Mouse (Mus musculus): ENCODE results near the gene Msmb. TPM values are rescaled to one million over a fixed set of nuclear protein-coding genes. Genes with fewer than 3 reads are reported as not detected.
"Not testable (repeated sequence)": the region's sequence is repeated elsewhere in the genome, so short reads cannot be mapped to it uniquely, and the experiment has no call there.

Msmb gene
- polyA plus RNA-seq, 1 experiment: not detected

DNA sequence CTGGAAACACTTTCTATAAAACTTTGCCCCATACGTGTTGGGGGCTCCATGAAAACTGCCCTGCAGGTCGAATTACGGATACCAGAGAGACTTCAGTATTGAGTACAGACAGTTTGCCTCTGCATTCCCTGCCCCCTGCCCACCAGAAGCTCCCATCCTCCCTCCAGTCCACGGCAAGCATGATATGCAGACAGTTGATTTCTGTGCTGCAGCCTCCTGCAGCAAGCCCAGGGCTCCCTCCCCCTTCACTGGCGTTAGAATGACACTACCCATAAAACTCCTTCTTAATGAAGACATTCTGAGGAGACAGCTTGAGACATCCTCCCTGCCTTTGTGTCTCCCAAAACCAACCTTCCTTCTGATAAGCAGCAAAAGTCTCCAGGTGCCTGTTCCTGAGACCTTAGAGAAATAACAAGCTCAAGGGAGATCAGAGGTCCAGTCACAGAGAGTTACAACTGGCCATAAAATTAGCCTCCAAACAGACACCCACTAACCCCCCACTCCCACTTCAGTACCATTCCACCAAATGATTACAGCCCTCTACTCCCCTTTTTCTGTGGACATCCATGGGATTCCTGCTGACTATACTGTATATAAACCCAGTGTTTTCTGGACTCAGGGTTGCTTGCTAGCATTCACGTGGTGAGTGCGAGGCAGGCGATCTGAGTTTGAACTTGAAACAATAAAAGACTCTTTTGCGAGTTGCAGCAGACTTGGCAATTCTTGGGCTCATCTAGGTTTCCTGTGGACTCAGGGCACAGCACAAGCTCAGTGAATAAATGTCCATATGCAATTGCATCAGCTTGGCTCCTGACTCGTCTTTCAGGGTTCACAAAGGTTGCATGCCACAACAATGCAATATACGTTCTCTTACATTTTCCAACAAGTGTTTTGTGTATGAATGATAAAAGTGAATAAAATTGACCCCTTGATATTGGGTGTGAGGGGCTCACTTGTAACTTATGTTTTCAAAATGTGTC is 20.6 kb upstream of the Msmb start:
- H3K27ac ChIP-seq (ENCODE audit: insufficient read depth, low read length): no peak overlapping the region
- TF ChIP-seq CTCF (IDR thresholded peaks at IDR 0.05; ENCODE audit: borderline replicate concordance, insufficient read depth, low read length): no peak
- no peak for TF ChIP-seq POLR2A (IDR thresholded peaks at IDR 0.05; ENCODE audit: low read depth, low read length)

DNA sequence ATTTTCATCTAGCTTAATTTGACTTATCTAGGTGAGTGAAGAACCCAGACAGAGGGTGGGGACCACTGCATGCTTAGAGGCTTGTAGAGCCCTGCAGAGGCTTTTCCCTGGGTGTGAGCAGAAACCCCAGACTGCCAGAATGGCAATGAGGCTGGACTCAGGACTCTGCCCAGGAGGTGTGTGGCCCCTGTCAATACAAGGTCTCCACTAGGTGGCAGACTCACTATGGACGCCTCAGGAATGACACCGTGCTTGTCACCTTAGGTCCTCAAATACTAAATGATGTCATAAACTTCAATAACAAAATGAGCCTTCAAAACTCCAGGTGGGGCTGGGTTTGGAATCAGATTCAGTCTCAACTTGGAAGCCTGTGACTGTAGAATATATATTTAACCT is 19.9 kb upstream of the Msmb start:
- Histone ChIP-seq H3K4me3 (ENCODE audit: insufficient read depth, low read length) (no peak overlapping the region), H3K27ac (ENCODE audit: insufficient read depth, low read length) (no peak overlapping the region), H3K4me1 (ENCODE audit: control insufficient read depth, insufficient read depth, low read length) (no peaks in the 10 kb centered on the region)
- TF ChIP-seq POLR2A (IDR thresholded peaks at IDR 0.05; ENCODE audit: low read depth, low read length) (no peak), CTCF (IDR thresholded peaks at IDR 0.05; ENCODE audit: borderline replicate concordance, insufficient read depth, low read length) (peak; percentile 30; the same call in 1 of the 2 replicates)

More for the DNA sequence above, 20.6 kb upstream of the Msmb start:
- Histone ChIP-seq H3K4me1 (ENCODE audit: control insufficient read depth, insufficient read depth, low read length) (no peaks in the 10 kb centered on the region), H3K4me3 (ENCODE audit: insufficient read depth, low read length) (no peak overlapping the region)

DNA sequence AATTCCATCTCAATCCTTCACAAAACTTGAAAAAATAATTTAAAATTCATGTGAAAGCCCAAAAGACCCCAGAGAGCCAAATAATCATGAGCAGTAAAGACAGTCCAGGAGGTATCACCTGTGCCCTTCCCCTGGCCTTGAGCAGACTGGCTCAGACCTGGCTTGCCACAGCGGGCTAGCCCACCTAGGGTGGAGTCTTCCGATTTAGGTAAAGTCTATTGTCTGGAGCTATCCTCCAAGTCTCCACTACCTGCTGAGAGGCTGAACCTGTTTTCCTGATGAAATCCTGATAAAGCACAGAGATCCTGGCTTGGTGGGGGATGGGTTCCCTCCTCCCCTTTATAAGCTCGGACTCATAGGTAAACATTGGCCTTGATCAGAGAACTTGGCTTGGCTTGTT is 17.6 kb upstream of the Msmb start:
- TF ChIP-seq POLR2A (IDR thresholded peaks at IDR 0.05; ENCODE audit: low read depth, low read length): no peak
- TF ChIP-seq CTCF (IDR thresholded peaks at IDR 0.05; ENCODE audit: borderline replicate concordance, insufficient read depth, low read length): no peak

DNA sequence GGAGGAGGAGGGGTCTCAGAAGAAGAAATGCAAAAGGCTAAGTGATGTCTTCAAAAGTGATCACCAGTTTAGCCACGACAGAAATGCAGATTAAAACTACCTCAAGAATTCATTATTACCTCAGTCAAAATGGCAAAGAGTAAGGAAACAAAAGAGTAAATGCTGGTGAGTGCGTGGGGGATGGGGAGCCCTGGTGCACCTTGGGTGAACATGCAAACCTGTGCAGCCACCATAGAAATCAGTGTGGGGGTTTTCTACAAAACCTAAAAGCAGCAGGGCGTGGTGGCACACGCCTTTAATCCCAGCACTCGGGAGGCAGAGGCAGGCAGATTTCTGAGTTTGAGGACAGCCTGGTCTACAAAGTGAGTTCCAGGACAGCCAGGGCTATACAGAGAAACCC is 16.6 kb upstream of the Msmb start:
- H3K27ac ChIP-seq (ENCODE audit: insufficient read depth, low read length); H3K4me1 ChIP-seq (ENCODE audit: control insufficient read depth, insufficient read depth, low read length): not testable (repeated sequence)

More for the DNA sequence above, 17.6 kb upstream of the Msmb start:
- Histone ChIP-seq H3K4me3 (ENCODE audit: insufficient read depth, low read length) (no peak overlapping the region), H3K27ac (ENCODE audit: insufficient read depth, low read length) (no peak overlapping the region), H3K4me1 (ENCODE audit: control insufficient read depth, insufficient read depth, low read length) (no peaks in the 10 kb centered on the region)

DNA sequence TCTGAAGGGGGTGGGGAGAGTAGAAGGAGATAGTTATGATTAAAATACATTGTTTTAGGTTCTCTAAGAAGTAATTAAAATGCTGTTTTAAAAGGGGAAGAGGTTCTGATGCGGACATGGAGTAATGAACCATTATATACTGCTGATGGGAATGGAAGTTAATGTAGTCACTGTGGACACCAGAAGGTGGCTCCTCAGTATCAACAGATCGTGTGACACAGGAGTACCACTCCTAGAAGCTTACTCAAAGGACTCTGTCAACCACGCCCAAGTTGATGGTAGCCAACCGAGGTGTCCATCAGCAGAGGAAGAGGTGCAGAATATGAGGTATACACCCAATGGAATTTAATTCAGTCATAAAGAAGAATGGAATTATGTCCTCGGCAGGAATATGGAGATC is 13.4 kb upstream of the Msmb start:
- H3K4me1 ChIP-seq (ENCODE audit: control insufficient read depth, insufficient read depth, low read length): no peaks in the 10 kb centered on the region
- TF ChIP-seq CTCF (IDR thresholded peaks at IDR 0.05; ENCODE audit: borderline replicate concordance, insufficient read depth, low read length) (no peak), POLR2A (IDR thresholded peaks at IDR 0.05; ENCODE audit: low read depth, low read length) (no peak)
- H3K4me3 ChIP-seq (ENCODE audit: insufficient read depth, low read length): no peak overlapping the region
- H3K27ac ChIP-seq (ENCODE audit: insufficient read depth, low read length): no peak overlapping the region

More for the DNA sequence above, 16.6 kb upstream of the Msmb start:
- not testable (repeated sequence) for H3K4me3 ChIP-seq (ENCODE audit: insufficient read depth, low read length)

DNA sequence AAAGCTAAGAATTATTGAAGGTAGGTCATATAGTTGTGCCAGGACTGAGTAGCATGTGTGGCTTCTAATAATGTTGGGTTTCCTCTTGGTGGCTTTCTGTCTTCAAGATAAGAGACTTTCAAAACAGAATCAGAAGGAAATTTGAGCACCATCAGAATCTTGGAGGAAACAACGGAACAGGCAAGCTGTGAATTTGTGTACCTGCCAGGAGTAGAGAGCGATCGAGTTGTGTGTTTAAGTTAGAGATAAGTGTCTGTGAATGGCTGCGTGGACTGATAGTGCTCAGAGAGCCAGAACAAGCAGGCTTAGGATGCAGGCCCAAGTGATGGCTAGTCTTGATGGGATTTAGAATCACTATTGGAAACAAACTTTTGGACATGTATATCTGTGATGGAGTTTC is 10.0 kb upstream of the Msmb start:
- TF ChIP-seq CTCF (IDR thresholded peaks at IDR 0.05; ENCODE audit: borderline replicate concordance, insufficient read depth, low read length) (no peak), POLR2A (IDR thresholded peaks at IDR 0.05; ENCODE audit: low read depth, low read length) (no peak)
- Histone ChIP-seq H3K27ac (ENCODE audit: insufficient read depth, low read length) (no peak overlapping the region), H3K4me1 (ENCODE audit: control insufficient read depth, insufficient read depth, low read length) (no peaks in the 10 kb centered on the region), H3K4me3 (ENCODE audit: insufficient read depth, low read length) (no peak overlapping the region)

DNA sequence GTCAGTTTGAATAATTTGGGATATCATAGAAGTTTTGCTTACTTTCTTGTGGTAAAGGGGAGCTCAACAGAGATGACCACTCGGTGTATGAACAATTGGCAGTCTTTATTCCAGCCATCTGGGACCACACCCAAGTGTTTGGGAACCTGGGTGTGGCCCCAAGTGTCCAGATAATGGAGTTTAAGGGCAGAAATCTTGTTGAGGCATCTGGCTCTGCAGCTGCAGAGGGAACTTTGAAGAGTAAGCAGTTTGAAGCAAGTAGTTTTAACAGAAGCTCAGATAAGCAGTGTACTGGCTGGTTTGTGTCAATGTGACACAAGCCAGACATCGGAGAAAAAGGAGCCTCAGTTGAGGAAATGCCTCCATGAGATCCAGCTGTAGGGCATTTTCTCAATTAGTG is 7.5 kb upstream of the Msmb start:
- Histone ChIP-seq H3K4me3 (ENCODE audit: insufficient read depth, low read length) (no peak overlapping the region), H3K27ac (ENCODE audit: insufficient read depth, low read length) (no peak overlapping the region), H3K4me1 (ENCODE audit: control insufficient read depth, insufficient read depth, low read length) (no peaks in the 10 kb centered on the region)
- TF ChIP-seq POLR2A (IDR thresholded peaks at IDR 0.05; ENCODE audit: low read depth, low read length) (no peak), CTCF (IDR thresholded peaks at IDR 0.05; ENCODE audit: borderline replicate concordance, insufficient read depth, low read length) (no peak)

DNA sequence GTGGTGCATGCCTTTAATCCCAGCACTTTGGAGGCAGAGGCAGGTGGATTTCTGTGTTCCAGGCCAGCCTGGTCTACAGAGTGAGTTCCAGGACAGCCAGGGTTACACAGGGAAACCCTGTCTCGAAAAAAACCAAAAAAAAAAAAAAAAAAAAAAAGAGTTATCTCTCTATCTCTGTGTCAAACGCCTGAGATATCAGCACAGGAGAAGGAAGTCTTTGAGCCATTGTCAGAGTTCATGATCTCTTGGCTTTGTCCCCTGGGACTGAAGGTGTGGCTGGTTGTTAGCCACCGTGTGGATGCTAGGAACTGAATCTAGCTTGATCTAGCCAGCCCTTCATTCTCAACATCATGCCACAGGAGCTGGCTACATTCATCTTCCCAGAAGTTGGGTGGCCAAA is 5.4 kb upstream of the Msmb start:
- not testable (repeated sequence) for H3K27ac ChIP-seq (ENCODE audit: insufficient read depth, low read length); H3K4me3 ChIP-seq (ENCODE audit: insufficient read depth, low read length); H3K4me1 ChIP-seq (ENCODE audit: control insufficient read depth, insufficient read depth, low read length)

DNA sequence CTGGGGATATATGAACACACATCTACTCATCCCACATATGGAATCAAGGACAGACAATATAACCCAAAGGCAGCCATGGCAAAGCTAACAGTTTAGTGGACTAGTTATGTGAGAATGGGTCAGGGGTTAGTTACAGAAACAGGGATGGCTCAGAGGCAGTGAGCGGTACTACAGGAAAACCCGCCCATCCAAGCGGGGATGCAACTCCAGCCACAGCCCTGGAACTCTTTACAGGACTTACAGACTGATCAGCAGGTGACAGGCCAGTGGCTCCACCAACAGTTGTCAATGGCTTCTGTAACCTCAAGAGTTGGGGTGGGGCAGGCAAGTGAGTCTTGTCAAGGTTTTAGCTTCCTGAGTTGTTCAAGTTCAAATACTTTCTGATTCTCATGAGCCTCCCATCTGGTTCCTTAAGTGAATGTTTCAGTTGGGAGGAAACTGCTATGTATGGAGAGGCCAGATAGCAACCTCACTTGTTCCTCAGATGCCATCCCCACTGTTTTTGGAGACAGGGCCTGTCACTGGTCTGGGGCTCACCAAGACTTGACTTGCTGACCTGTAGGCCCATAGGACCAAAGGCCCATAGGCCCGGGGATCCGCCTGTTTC is 1.4 kb upstream of the Msmb start:
- TF ChIP-seq POLR2A (IDR thresholded peaks at IDR 0.05; ENCODE audit: low read depth, low read length): no peak
- Histone ChIP-seq H3K4me1 (ENCODE audit: control insufficient read depth, insufficient read depth, low read length) (no peaks in the 10 kb centered on the region), H3K27ac (ENCODE audit: insufficient read depth, low read length) (no peak overlapping the region), H3K4me3 (ENCODE audit: insufficient read depth, low read length) (no peak overlapping the region)

DNA sequence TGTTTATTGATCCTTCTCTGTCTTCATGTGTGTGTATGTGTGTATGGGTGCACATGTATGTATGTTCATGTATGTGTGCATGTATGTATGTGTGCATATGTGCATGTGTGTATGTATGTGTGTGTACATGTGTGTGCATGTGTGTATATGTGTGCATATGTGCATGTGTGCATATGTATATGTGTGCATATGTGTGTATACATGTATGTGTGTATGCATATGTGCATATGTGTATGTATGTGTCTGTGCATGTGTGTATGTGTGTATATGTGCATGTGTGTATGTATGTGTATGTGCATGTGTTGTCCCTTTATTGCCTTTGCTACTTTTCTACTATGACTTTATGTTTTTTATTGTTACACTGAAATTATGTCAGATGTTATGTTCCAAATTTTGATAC is 2.9 kb downstream of the Msmb start:
- no peaks in the 10 kb centered on the region for H3K4me1 ChIP-seq (ENCODE audit: control insufficient read depth, insufficient read depth, low read length)
- H3K4me3 ChIP-seq (ENCODE audit: insufficient read depth, low read length): no peak overlapping the region
- no peak overlapping the region for H3K27ac ChIP-seq (ENCODE audit: insufficient read depth, low read length)
- no peak for TF ChIP-seq CTCF (IDR thresholded peaks at IDR 0.05; ENCODE audit: borderline replicate concordance, insufficient read depth, low read length)
- TF ChIP-seq POLR2A (IDR thresholded peaks at IDR 0.05; ENCODE audit: low read depth, low read length): no peak
